Mouse (Mus musculus) testis, postnatal 10 days (tissue): Measurements from ENCODE around the gene Pde4d.

Experiments used
- DNase-seq: peaks from one replicate; pipeline ENCODE4 v3.0.0; 2021; ENCODE audit warnings: low spot score

Gene Pde4d

GRCm38 (mm10) chr13:109047126-109047525, 597.4 kb downstream of the Pde4d start:
- no peak for DNase-seq

- DNase-seq: no peak
These were observed 603.1 kb downstream of the Pde4d start for GRCm38 (mm10) chr13:109052805-109053204.

- no peak for DNase-seq
These were observed 603.7 kb downstream of the Pde4d start for GRCm38 (mm10) chr13:109053242-109054018.

GRCm38 (mm10) chr13:109058045-109058444, 608.3 kb downstream of the Pde4d start:
- DNase-seq: no peak

- no peak for DNase-seq
These were observed 616.9 kb downstream of the Pde4d start for GRCm38 (mm10) chr13:109066581-109067159.

- DNase-seq: no peak
These were observed 618.8 kb downstream of the Pde4d start for GRCm38 (mm10) chr13:109068258-109069219.

- no peak for DNase-seq
These were observed 623.6 kb downstream of the Pde4d start for GRCm38 (mm10) chr13:109073371-109073770.

- DNase-seq: no peak
These were observed 624.3 kb downstream of the Pde4d start for GRCm38 (mm10) chr13:109074078-109074477.

- no peak for DNase-seq
These were observed 642.9 kb downstream of the Pde4d start for GRCm38 (mm10) chr13:109092654-109093053.

- DNase-seq: no peak
These were observed 646.9 kb downstream of the Pde4d start for GRCm38 (mm10) chr13:109096654-109097053.

GRCm38 (mm10) chr13:109116004-109116341, 666.2 kb downstream of the Pde4d start:
- peak; percentile 64 for DNase-seq

GRCm38 (mm10) chr13:109116342-109117201, 666.8 kb downstream of the Pde4d start:
- peak; percentile 54 for DNase-seq

- DNase-seq: no peak
These were observed 667.6 kb downstream of the Pde4d start for GRCm38 (mm10) chr13:109117210-109117791.

GRCm38 (mm10) chr13:109118296-109118800, 668.6 kb downstream of the Pde4d start:
- DNase-seq: no peak

- no peak for DNase-seq
These were observed 672.1 kb downstream of the Pde4d start for GRCm38 (mm10) chr13:109121867-109122266.

- no peak for DNase-seq
These were observed 686.7 kb downstream of the Pde4d start for GRCm38 (mm10) chr13:109136405-109136804.

GRCm38 (mm10) chr13:109158703-109159102, 709.0 kb downstream of the Pde4d start:
- DNase-seq: no peak

- DNase-seq: no peak
These were observed 719.0 kb downstream of the Pde4d start for GRCm38 (mm10) chr13:109168556-109169334.

- DNase-seq: no peak
These were observed 719.5 kb downstream of the Pde4d start for GRCm38 (mm10) chr13:109169335-109169606.

GRCm38 (mm10) chr13:109171688-109172087, 721.9 kb downstream of the Pde4d start:
- no peak for DNase-seq
